Mouse (Mus musculus) stomach, postnatal 0 days (tissue): ENCODE measurements around the gene Adamts10. TPM values are rescaled to one million over a fixed set of nuclear protein-coding genes. Genes with fewer than 3 reads are reported as not detected.

Experiments
- ATAC-seq: fragments of 200-750 bp; cut with Nextera tagmentation; 2 replicates; pipeline ENCODE4 v1.8.0; 2017; ENCODE audit not compliant: low FRiP score, low TSS enrichment
- DNase-seq: peaks from one replicate; pipeline ENCODE4 v3.0.0-alpha.2; 2016; ENCODE audit warnings: low spot score
- H3K27ac ChIP-seq: fragments of 300-500 bp; sonication (generic); replicated peaks from 2 replicates; pipeline ENCODE4 v1.5.1; 2014; ENCODE audit warnings: mild to moderate bottlenecking, control low read depth
- H3K27me3 ChIP-seq: fragments of 300-500 bp; sonication (generic); 2 replicates; pipeline ENCODE4 v1.6.1; 2014; ENCODE audit warnings: low read length; ENCODE audit not compliant: control insufficient read depth, insufficient read depth
- H3K36me3 ChIP-seq: fragments of 300-500 bp; sonication (generic); 2 replicates; pipeline ENCODE4 v1.6.1; 2014; ENCODE audit warnings: low read length, mixed read lengths; ENCODE audit not compliant: control insufficient read depth, insufficient read depth
- H3K4me1 ChIP-seq: fragments of 300-500 bp; sonication (generic); replicated peaks from 2 replicates; pipeline ENCODE4 v1.6.1; 2014; ENCODE audit warnings: antibody characterized with exemption; ENCODE audit not compliant: control insufficient read depth, insufficient read depth
- H3K4me2 ChIP-seq: fragments of 300-500 bp; sonication (generic); replicated peaks from 2 replicates; pipeline ENCODE4 v1.6.1; 2014; ENCODE audit warnings: low read depth, mild to moderate bottlenecking, control low read depth, moderate library complexity
- H3K4me3 ChIP-seq: fragments of 300-500 bp; sonication (generic); 2 replicates; pipeline ENCODE4 v1.5.1; 2014; ENCODE audit warnings: low read depth, low read length, control low read depth
- H3K9ac ChIP-seq: fragments of 300-500 bp; sonication (generic); 2 replicates; pipeline ENCODE4 v1.6.1; 2014; ENCODE audit warnings: mild to moderate bottlenecking, low read length, control low read depth, mixed read lengths
- H3K9me3 ChIP-seq: fragments of 300-500 bp; sonication (generic); 2 replicates; pipeline ENCODE4 v1.6.1; 2016; ENCODE audit warnings: low read length; ENCODE audit not compliant: control insufficient read depth
- CTCF ChIP-seq: IDR thresholded peaks from 2 replicates; pipeline ENCODE4 v1.5.1; 2016; ENCODE audit warnings: antibody characterized with exemption, low read depth, mild to moderate bottlenecking, moderate library complexity
- EP300 ChIP-seq: optimal IDR thresholded peaks from 2 replicates; pipeline ENCODE3; 2016; ENCODE audit warnings: antibody characterized with exemption
- WGBS: fragments of 180-500 bp; shearing (Covaris S2); extraction: QIAGEN DNeasy Blood & Tissue Kit; methylation state at CpG from one replicate; pipeline ENCODE4 v1.1.7; 2014; 5-methylcytosine and 5-hydroxymethylcytosine counted together
- polyA plus RNA-seq: library from polyadenylated mRNA; unstranded; fragments of >200 nt; fragmentation: Nextera tagmentation; extraction: Ambion mirVana; gene quantifications from 2 replicates; pipeline ENCODE4 v1.2.1, GENCODE M21; 2015

Adamts10 gene
- polyA plus RNA-seq, 1 experiment from 2014 or later: 12.5 TPM

DNA sequence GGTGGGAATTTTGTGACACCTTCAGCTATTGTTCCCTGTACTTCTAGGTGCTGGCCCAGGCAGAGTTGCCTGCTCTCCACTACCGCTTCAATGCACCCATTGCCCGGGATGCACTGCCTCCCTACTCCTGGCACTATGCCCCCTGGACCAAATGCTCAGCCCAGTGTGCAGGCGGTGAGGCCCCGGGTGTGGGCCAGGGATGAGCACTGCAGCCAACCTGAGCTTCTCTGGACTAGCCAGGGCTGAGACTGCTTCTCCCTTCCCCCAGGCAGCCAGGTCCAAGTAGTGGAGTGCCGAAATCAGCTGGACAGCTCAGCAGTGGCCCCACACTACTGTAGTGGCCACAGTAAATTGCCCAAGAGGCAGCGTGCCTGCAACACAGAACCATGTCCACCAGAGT lies 25.2 kb downstream of the Adamts10 start:
- TF ChIP-seq EP300 (no peak), CTCF (no peak)

DNA sequence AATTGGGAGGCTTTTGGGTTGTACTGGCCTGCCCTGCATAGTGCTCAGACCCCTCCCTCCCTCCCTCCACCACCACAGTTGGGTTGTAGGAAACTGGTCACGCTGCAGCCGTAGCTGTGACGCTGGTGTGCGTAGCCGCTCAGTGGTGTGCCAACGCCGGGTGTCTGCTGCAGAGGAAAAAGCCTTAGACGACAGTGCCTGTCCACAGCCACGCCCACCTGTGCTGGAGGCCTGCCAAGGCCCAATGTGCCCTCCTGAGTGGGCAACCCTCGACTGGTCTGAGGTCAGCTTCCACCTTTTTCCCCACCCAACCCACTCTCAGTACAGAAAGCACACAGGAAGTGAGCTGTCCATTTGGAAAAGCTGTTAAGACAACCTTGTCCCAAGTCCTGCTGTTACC lies 26.4 kb downstream of the Adamts10 start:
- no peak for DNase-seq
- Histone ChIP-seq H3K9me3 (no peaks in the 10 kb centered on the region), H3K27ac (no peak overlapping the region), H3K4me1 (no peaks in the 10 kb centered on the region), H3K36me3 (0 out of 2 replicates have a peak, but pooled peaks cover 2% of the 10 kb centered on the region), H3K4me3 (no peak overlapping the region), H3K4me2 (no peak overlapping the region), H3K9ac (no peak overlapping the region), H3K27me3 (no peaks in the 10 kb centered on the region)
- TF ChIP-seq CTCF (no peak), EP300 (no peak)
- ATAC-seq: no peak
- 79% methylated on average over 10 of the region's 10 CpGs for WGBS

More for the DNA sequence above, 25.2 kb downstream of the Adamts10 start:
- Histone ChIP-seq H3K4me2 (no peak overlapping the region), H3K4me1 (no peaks in the 10 kb centered on the region), H3K4me3 (no peak overlapping the region), H3K27me3 (no peaks in the 10 kb centered on the region), H3K9ac (no peak overlapping the region), H3K27ac (no peak overlapping the region), H3K36me3 (peaks cover 2% of the 10 kb centered on the region; the same call in 1 of the 2 replicates), H3K9me3 (no peaks in the 10 kb centered on the region)
- WGBS: 87% methylated on average over 6 of the region's 6 CpGs
- no peak for DNase-seq
- ATAC-seq: no peak

DNA sequence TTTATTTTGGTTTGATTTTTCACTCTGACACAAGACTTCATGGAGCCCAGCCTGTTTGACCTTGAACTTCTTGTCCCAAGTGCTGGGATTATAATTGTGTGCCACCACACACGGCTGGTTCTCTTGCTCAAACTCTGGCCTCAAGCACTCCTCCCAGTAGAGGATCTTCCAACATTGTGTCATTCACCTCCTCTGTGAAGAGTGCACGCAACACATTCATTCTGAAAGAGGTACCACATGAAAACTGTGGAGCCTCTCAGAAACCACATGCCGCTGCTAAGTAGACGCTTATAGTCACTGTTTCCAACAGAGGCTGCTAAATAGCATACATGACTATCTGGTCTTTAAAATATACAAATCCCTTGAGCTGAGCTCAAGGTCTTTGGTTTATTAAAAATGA lies 28.1 kb downstream of the Adamts10 start:
- TF ChIP-seq EP300: no peak

DNA sequence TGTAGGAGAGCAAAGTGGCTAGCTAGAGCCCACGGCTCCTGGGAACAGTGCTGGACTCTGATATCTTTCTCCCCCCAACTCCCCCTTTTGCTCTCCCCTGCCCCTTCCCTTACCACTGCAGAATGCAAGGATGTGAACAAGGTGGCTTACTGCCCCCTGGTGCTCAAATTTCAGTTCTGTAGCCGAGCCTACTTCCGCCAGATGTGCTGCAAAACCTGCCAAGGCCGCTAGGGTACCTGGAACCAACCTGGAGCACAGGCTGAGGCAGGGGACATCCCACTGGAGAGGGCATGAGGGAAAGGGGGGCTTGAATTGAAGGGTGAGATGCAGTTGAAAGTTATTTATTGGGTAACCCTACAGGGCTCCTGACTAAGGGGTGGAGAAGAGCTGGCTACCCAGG lies 29.0 kb downstream of the Adamts10 start:
- no peaks in the 10 kb centered on the region for H3K27me3 ChIP-seq
- peak; percentile 42 for DNase-seq
- H3K9ac ChIP-seq: no peak overlapping the region
- no peaks in the 10 kb centered on the region for H3K9me3 ChIP-seq
- no peak overlapping the region for H3K4me3 ChIP-seq
- TF ChIP-seq EP300: no peak
- TF ChIP-seq CTCF: peak; percentile 77
- 50% methylated on average over 4 of the region's 4 CpGs for WGBS
- no peak overlapping the region for H3K4me2 ChIP-seq
- H3K36me3 ChIP-seq: 0 out of 2 replicates have a peak, but pooled peaks cover 2% of the 10 kb centered on the region
- no peak overlapping the region for H3K27ac ChIP-seq
- ATAC-seq: peak; percentile 43
- no peaks in the 10 kb centered on the region for H3K4me1 ChIP-seq

More for the DNA sequence above, 28.1 kb downstream of the Adamts10 start:
- H3K4me3 ChIP-seq: no peak overlapping the region
- 0 out of 2 replicates have a peak, but pooled peaks cover 2% of the 10 kb centered on the region for H3K36me3 ChIP-seq
- H3K27me3 ChIP-seq: no peaks in the 10 kb centered on the region
- H3K4me1 ChIP-seq: no peaks in the 10 kb centered on the region
- 81% methylated on average over 4 of the region's 4 CpGs for WGBS
- no peak overlapping the region for H3K27ac ChIP-seq
- no peak overlapping the region for H3K9ac ChIP-seq
- no peak overlapping the region for H3K4me2 ChIP-seq
- DNase-seq: no peak
- no peak for ATAC-seq
- no peaks in the 10 kb centered on the region for H3K9me3 ChIP-seq

DNA sequence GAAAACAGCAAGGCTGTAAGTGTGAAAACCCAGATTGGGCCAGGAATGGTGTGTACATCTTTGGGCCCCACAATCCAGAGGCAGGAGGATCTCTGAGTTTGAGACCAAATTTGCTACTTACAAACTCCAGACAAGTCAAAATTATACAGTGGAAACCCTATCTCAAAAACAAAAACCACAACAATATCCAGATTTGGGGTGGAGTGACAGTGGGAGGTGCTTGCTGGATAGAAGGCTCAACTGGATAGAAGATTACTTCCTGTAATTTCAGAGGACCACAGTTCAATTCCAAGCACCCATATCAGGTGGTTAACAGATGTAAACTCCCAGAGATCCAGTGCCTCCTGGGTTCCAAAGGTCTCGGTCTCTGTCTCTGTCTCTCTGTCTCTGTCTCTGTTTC lies 30.5 kb downstream of the Adamts10 start:
- no peak for ATAC-seq
- no peak for TF ChIP-seq CTCF
- TF ChIP-seq EP300: no peak
- Histone ChIP-seq H3K27me3 (no peaks in the 10 kb centered on the region), H3K4me3 (no peak overlapping the region), H3K9me3 (no peaks in the 10 kb centered on the region), H3K4me2 (no peak overlapping the region), H3K27ac (no peak overlapping the region), H3K4me1 (no peaks in the 10 kb centered on the region), H3K9ac (no peak overlapping the region), H3K36me3 (0 out of 2 replicates have a peak, but pooled peaks cover 2% of the 10 kb centered on the region)
- WGBS: 100% methylated on average over 1 of the region's 1 CpGs
- no peak for DNase-seq

DNA sequence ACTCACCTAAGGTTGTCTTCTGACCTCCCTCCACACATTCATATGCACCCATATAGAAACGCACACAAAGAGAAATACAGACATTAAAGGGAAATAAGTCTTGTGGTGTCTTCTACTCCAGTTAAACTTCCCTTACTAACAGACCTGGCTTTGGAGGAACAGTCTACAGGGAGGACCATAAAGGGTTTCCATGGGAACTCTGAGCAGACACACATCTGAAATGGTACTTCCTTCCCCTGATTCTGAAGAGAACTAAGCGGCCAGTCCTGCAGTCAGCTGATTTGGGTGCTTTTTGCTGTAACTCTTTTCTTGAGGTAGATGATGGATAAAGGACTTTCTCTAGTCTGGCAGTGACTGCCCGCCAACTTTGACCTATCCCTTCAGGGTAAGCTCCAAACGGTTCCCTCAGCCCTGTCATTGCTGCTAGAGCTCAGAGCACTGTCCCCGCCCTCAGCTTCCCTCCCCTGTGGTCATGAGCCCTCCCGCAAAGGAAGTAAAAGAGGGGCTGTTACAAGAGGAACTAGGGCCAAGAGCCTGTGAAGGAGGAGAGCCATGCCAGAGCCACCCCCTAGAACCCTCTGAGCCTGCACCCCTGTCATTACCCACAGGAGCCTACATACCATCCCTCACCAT lies 31.3 kb downstream of the Adamts10 start, which contains the start of gene Myo1f:
Gene Myo1f (plus strand): TSS at position 485 of the 633 bp plus-strand sequence.
- DNase-seq: no peak
- no peaks in the 10 kb centered on the region for H3K27me3 ChIP-seq

More for the DNA sequence above, 31.3 kb downstream of the Adamts10 start, which contains the start of gene Myo1f:
- WGBS: 36% methylated on average over 6 of the region's 6 CpGs
- H3K36me3 ChIP-seq: 0 out of 2 replicates have a peak, but pooled peaks cover 2% of the 10 kb centered on the region
- no peaks in the 10 kb centered on the region for H3K4me1 ChIP-seq
- H3K27ac ChIP-seq: no peak within 1 kb of the TSS
- TF ChIP-seq CTCF: no peak
- no peaks in the 10 kb centered on the region for H3K9me3 ChIP-seq
- no peak for ATAC-seq
- H3K4me3 ChIP-seq: no peak within 1 kb of the TSS
- H3K9ac ChIP-seq: no peak within 1 kb of the TSS
- H3K4me2 ChIP-seq: no peak within 1 kb of the TSS
